Comparison of ENCODE assay signal across 15 mouse cellular contexts in the genomic region with DNA sequence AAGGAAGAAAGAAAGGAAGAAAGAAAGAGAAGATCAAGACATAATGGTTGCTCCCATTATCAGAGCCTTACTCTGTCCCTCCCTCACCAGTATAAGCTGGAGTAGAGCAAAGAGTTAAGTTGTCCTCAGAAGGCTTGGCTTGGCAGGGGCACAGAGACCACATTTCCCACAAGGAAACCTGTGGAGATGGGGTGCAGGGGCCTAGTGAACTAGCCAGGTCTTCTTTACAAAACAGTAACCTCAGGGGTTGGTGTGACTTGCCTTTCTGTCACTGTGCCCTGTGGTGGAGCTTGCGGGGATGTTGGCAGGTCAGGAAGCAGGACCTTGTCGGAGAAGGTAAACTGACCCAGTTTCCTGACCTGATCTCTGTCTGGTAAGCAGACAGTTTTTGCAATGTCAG.
"Had no signal": no experiment of that assay in that cellular context is flagged by ENCODE, and none has a peak within 500 bp of the region (broad histone marks: within the 10 kb centered on the region; RNA-seq: fewer than 3 reads in every experiment).

No protein-coding gene starts in this region.

- ATAC-seq: liver, postnatal 0 days; lung, postnatal 0 days; midbrain, embryonic 16.5 days had no signal

- DNase-seq: liver, postnatal 0 days; lung, adult 2 months; lung, postnatal 14 days; lung, postnatal 36 days; midbrain, embryonic 14.5 days; retina, postnatal 1 day; right cerebral cortex, adult 18-20 months; right cerebral cortex, postnatal 25 days; right cerebral cortex, postnatal 4 days; spleen, adult 18-20 months; thymus, adult 2 months; thymus, postnatal 25 days; thymus, postnatal 4 days had no signal
